Mouse (Mus musculus) G1E-ER4 (cell line): Measurements from ENCODE around the gene Ttll9. TPM values are rescaled to one million over a fixed set of nuclear protein-coding genes. Genes with fewer than 3 reads are reported as not detected.

Experiments used
- GATA1 ChIP-seq: IDR thresholded peaks from one replicate; pipeline ENCODE4 v1.8.0; 2012; ENCODE audit warnings: low read length, inconsistent platforms
- polyA plus RNA-seq: library from polyadenylated mRNA; stranded (reverse); fragments of >175 nt; gene quantifications from 2 replicates; pipeline ENCODE4 v1.2.3, GENCODE M21; 2012

Gene Ttll9
- polyA plus RNA-seq, 1 experiment, result not detected

DNA sequence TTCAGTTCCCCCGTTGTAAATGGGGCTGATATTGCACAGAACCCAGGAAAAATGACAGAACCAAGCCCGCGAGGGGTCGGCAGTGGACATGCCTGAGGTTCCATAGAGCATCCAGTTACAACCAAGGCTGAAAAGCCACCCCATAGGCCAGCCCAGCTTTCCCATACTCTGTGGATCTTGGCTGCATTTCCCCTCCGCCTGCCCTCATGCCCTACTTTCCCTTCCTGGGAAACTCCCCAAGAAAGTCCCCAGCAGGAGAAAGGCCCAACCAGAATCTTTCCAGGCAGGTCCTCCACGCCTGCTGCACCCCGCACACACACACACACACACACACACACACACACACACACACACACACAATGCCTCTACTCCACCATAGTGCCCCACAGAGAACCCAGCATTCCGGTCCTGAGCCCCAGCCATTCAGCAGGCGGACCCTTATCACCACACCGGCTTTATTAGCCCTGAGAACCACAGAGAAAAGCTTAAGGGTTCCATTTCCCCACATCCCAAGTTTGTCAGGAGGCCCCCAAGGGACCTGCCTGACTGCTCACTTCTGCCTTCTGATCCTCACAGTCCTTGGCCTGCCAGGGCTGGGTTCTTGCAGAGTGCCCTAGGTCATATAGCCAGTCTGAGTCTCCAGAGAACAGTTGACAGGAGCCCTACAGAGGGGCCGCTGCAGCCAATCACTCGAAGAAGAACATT, 30.7 kb upstream of the Ttll9 start:
- no peak for TF ChIP-seq GATA1

- no peak for TF ChIP-seq GATA1
Measured at GRCm38 (mm10) chr2:152933048-152933447, 29.2 kb upstream of the Ttll9 start, which contains the start of gene Foxs1. TSS of gene Foxs1 (minus strand) at chr2:152933208.

- no peak for TF ChIP-seq GATA1
Measured at GRCm38 (mm10) chr2:152933614-152934013, 28.7 kb upstream of the Ttll9 start.

GRCm38 (mm10) chr2:152939846-152940245, 22.4 kb upstream of the Ttll9 start:
- no peak for TF ChIP-seq GATA1

DNA sequence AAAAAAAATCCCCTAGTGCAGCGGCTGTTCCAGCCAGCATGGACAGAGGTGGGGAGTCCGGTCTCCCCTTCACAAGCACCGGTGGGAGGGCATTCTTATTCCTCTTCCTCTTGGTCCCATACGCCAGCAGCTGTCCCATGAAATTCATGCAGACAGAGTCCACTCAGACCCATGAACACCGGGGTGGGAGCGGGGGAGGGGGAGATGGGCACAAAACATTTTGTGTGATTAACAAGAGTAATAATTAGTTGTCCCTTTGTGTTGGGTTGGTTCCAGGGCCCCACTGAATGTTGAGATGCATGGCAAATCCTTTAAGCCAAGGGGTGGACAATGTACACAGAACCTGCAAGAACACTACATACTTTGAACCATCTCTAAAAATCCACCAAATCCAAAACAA, 21.2 kb upstream of the Ttll9 start:
- no peak for TF ChIP-seq GATA1

DNA sequence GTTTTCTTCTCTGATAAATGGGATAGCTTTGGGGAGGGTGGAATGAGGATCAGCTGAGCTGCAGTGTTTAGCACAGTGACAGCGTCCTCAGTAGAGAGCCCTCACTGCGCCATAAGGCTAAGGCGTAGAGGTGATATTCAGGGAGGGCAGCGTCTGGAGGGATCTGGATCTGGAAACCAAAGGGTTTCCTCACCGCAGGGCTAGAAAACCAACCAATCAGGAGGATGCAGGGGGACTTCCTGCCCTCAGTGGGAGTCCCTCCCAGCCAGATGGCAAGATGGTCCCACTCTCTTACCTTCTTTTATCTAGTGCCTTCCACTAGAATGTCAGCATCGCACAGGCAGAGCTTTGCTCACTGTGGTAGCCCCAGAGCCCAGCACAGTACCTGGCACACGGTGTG, 20.5 kb upstream of the Ttll9 start:
- no peak for TF ChIP-seq GATA1

DNA sequence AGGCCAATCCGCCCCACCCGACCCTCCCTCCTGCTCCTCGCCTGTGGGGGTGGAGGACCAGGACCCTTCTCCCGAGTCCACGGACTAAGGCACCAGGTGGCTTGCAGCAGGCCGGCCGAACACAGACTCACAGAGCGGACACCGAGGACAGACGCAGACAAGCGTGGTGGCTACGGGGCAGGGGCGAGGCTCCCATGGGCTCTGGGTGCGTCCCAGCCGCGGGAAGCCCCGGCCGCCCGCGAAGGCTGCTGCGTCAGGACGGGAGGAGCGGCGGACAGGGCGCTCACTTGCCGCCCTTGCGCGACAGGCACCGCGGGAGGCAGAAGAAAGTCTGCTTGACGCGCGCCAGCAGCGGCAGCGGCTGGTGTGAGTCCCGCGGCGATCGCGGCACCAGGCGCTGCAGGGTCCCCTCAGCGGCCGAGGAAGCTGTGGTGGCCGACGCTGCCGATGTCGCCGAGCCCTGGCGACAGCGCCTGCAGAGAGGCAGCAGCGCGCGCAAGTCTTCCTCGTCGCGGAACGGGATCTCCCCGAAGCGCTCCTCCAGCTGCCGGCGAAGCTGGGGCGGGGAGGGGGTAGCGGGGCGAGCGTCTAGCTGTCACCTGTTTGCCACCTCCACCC, 19.3 kb upstream of the Ttll9 start:
- TF ChIP-seq GATA1, result no peak

- TF ChIP-seq GATA1, result no peak
Measured at GRCm38 (mm10) chr2:152943568-152943967, 18.7 kb upstream of the Ttll9 start.

GRCm38 (mm10) chr2:152944013-152944412, 18.3 kb upstream of the Ttll9 start:
- no peak for TF ChIP-seq GATA1

GRCm38 (mm10) chr2:152947098-152947497, 15.2 kb upstream of the Ttll9 start:
- TF ChIP-seq GATA1, result no peak

- no peak for TF ChIP-seq GATA1
Measured at GRCm38 (mm10) chr2:152948438-152949020, 13.8 kb upstream of the Ttll9 start.

- TF ChIP-seq GATA1, result no peak
Measured at GRCm38 (mm10) chr2:152950358-152951064, 11.8 kb upstream of the Ttll9 start.

- no peak for TF ChIP-seq GATA1
Measured at GRCm38 (mm10) chr2:152951065-152951849, 11.0 kb upstream of the Ttll9 start, which contains the start of gene Dusp15. TSS of gene Dusp15 (minus strand) at chr2:152951698.

GRCm38 (mm10) chr2:152951850-152952720, 10.2 kb upstream of the Ttll9 start:
- no peak for TF ChIP-seq GATA1

GRCm38 (mm10) chr2:152958116-152958515, 4.2 kb upstream of the Ttll9 start:
- TF ChIP-seq GATA1, result no peak
